ENCODE assay signal across 13 mouse cellular contexts in the genomic region with DNA sequence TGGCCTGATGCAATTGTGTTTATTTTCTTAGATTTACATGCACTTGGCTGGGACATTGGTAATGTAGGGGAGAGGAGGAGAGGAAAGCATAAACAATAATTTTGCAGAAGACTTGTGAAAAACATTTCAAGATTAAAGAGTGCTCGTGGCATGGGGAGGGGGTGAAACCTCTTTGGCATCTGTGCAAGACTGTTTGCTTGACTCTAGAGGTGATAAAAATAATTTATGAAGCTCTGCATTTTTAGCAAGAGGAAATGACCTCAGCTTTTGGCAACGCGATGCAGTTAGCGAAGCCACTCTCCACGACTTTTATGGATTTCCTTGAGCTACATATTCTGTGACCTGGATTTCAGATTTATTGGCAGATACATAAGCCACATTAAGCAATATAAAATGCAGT. TPM values are rescaled to one million over a fixed set of nuclear protein-coding genes. Genes with fewer than 3 reads are reported as not detected.
DNase-seq lines count a peak whose midpoint lies in the region; ATAC-seq lines count a peak whose summit lies in the region.
"Had no signal": no experiment of that assay in that cellular context is flagged by ENCODE, and none has a peak within 500 bp of the region (broad histone marks: within the 10 kb centered on the region; RNA-seq: fewer than 3 reads in every experiment).

No protein-coding gene starts in this region.

- no peaks in the 10 kb centered on the region for H3K27me3 ChIP-seq in intestine, embryonic 15.5 days (replicated peaks)
- no peaks in the 10 kb centered on the region for H3K27me3 ChIP-seq in intestine, embryonic 16.5 days (replicated peaks; ENCODE audit: control insufficient read depth, insufficient read depth, low read length)
- H3K27me3 ChIP-seq in limb, embryonic 10.5 days (ENCODE audit: low read depth, poor library complexity, severe bottlenecking): no peaks in the 10 kb centered on the region
- H3K27me3 ChIP-seq: forebrain, embryonic 13.5 days had no signal

- 25% methylated on average over 5 of the region's 5 CpGs for WGBS in intestine, embryonic 15.5 days
- 32% methylated on average over 5 of the region's 5 CpGs for WGBS in intestine, embryonic 16.5 days
- WGBS in limb, embryonic 10.5 days: 46% methylated on average over 5 of the region's 5 CpGs

- peak; percentile 49 for DNase-seq in adrenal gland, adult 2 months
- no peak for DNase-seq in adrenal gland, postnatal 4 days (ENCODE audit: low spot score in 2 of 2)
- peak; percentile 33 to 43 for DNase-seq in adrenal gland, postnatal 36 days
- no peak for DNase-seq in limb, embryonic 10.5 days (ENCODE audit: low spot score)
- DNase-seq: heart, adult 2 months; liver; midbrain, embryonic 14.5 days had no signal

- no peaks in the 10 kb centered on the region for H3K36me3 ChIP-seq in intestine, embryonic 15.5 days
- H3K36me3 ChIP-seq in intestine, embryonic 16.5 days (ENCODE audit: control insufficient read depth, insufficient read depth, low read length): no peaks in the 10 kb centered on the region
- H3K36me3 ChIP-seq in limb, embryonic 10.5 days: no peaks in the 10 kb centered on the region
- H3K36me3 ChIP-seq: G1E had no signal

- H3K4me1 ChIP-seq in intestine, embryonic 15.5 days (replicated peaks): no peaks in the 10 kb centered on the region; the same call in none of the 2 replicates
- peaks cover 4% of the 10 kb centered on the region; the same call in 1 of the 2 replicates for H3K4me1 ChIP-seq in intestine, embryonic 16.5 days (ENCODE audit: control insufficient read depth, insufficient read depth, low read length)
- H3K4me1 ChIP-seq in limb, embryonic 10.5 days: peaks cover 19% of the 10 kb centered on the region

- no peak overlapping the region; the same call in 1 of the 2 replicates for H3K4me2 ChIP-seq in intestine, embryonic 15.5 days (replicated peaks)
- no peak overlapping the region for H3K4me2 ChIP-seq in intestine, embryonic 16.5 days (ENCODE audit: low read depth, low read length)
- H3K4me2 ChIP-seq: forebrain, embryonic 13.5 days had no signal

- no peak overlapping the region for H3K4me3 ChIP-seq in intestine, embryonic 15.5 days (replicated peaks)
- no peak overlapping the region for H3K4me3 ChIP-seq in intestine, embryonic 16.5 days (ENCODE audit: low read length)
- H3K4me3 ChIP-seq in limb, embryonic 10.5 days: no peak overlapping the region
- H3K4me3 ChIP-seq: forebrain, embryonic 13.5 days; heart, adult 2 months had no signal

- 0 out of 2 replicates have a peak, but pooled peaks have one; percentile 39 for ATAC-seq in intestine, embryonic 15.5 days
- no peak for ATAC-seq in intestine, embryonic 16.5 days
- ATAC-seq in erythroblast, adult 5-6 weeks (replicated peaks; ENCODE audit: low FRiP score, poor library complexity, severe bottlenecking): no peak
- no peak for ATAC-seq in megakaryocyte progenitor cell, adult 5-6 weeks (replicated peaks; ENCODE audit: poor library complexity)
- ATAC-seq: forebrain, embryonic 13.5 days had no signal

- no peak overlapping the region for H3K9ac ChIP-seq in intestine, embryonic 15.5 days
- H3K9ac ChIP-seq in intestine, embryonic 16.5 days (ENCODE audit: low read depth, low read length): no peak overlapping the region
- H3K9ac ChIP-seq: forebrain, embryonic 13.5 days had no signal

- no peak overlapping the region for H3K27ac ChIP-seq in intestine, embryonic 15.5 days
- no peak overlapping the region for H3K27ac ChIP-seq in intestine, embryonic 16.5 days (ENCODE audit: low read length)
- H3K27ac ChIP-seq in limb, embryonic 10.5 days: 0 out of 2 replicates have a peak overlapping the region, but pooled peaks have one; percentile 53
- H3K27ac ChIP-seq: forebrain, embryonic 13.5 days; heart, adult 2 months had no signal

- no peaks in the 10 kb centered on the region for H3K9me3 ChIP-seq in intestine, embryonic 15.5 days
- 0 out of 2 replicates have a peak, but pooled peaks cover under 1% of the 10 kb centered on the region for H3K9me3 ChIP-seq in intestine, embryonic 16.5 days (ENCODE audit: control insufficient read depth, low read length)
- no peaks in the 10 kb centered on the region for H3K9me3 ChIP-seq in limb, embryonic 10.5 days (replicated peaks)
- H3K9me3 ChIP-seq: forebrain, embryonic 13.5 days; G1E had no signal

RNA-seq across cellular contexts. Expression of gene Ccdc93, which starts 36.1 kb away (rescaled TPM):
- total RNA-seq in adrenal gland, adult 2 months (2021): 10 to 100 TPM; 21.7 to 22.2 TPM
- 3.8 and 4.6 TPM in 2 replicates for polyA plus RNA-seq in adrenal gland, adult 2 months (2012; rRNA removed)
- 10 to 100 TPM; 22.9 to 24.5 TPM for total RNA-seq in adrenal gland, postnatal 4 days (2021)
- 11.2 and 11.6 TPM in 2 replicates for polyA plus RNA-seq in intestine, embryonic 15.5 days (2015; fragmentation: Nextera tagmentation; extraction: Ambion mirVana)
- 10.7 and 11.5 TPM in 2 replicates for polyA plus RNA-seq in intestine, embryonic 16.5 days (2015; fragmentation: Nextera tagmentation; extraction: Ambion mirVana)
- total RNA-seq in adrenal gland, postnatal 36 days (2021): 10 to 100 TPM; 20.9 to 27.6 TPM
- 11.4 and 12.1 TPM in 2 replicates for polyA plus RNA-seq in limb, embryonic 10.5 days (2016; fragmentation: Nextera tagmentation; extraction: Ambion mirVana)
- total RNA-seq in erythroblast, adult 5-6 weeks (2015; ENCODE audit: low replicate concordance): 1.9 and 7.9 TPM in 2 replicates
- total RNA-seq in erythroblast, adult 5-6 weeks (2017; ENCODE audit: low replicate concordance): 3.8 and 6.3 TPM in 2 replicates
- 13.3 and 17.0 TPM in 2 replicates for total RNA-seq in megakaryocyte progenitor cell, adult 5-6 weeks (2015)
- 26.3 and 31.4 TPM in 2 replicates for total RNA-seq in megakaryocyte progenitor cell, adult 5-6 weeks (2017)

Comparison
In these comparisons a context has a peak if more than half of its experiments do, and no peak if none do; other contexts are left out.
1. DNase-seq: peak in adrenal gland, adult 2 months (single experiment) and adrenal gland, postnatal 36 days (2 of 2); none in adrenal gland, postnatal 4 days (0 of 2) and limb, embryonic 10.5 days (single experiment).